Mouse (Mus musculus): ENCODE results near the gene Mvb12b. TPM values are rescaled to one million over a fixed set of nuclear protein-coding genes. Genes with fewer than 3 reads are reported as not detected.

Mvb12b gene
- polyA plus RNA-seq, 1 experiment from 2014 or later, result 19.5 TPM

- H3K36me3 ChIP-seq (ENCODE audit: inconsistent target), result no peaks in the 10 kb centered on the region
- 96% methylated on average over 12 of the region's 12 CpGs for WGBS (ENCODE audit: missing documents)
- H3K79me2 ChIP-seq (ENCODE audit: inconsistent target), result peaks cover 60% of the 10 kb centered on the region
- H3K27ac ChIP-seq, result no peak overlapping the region
- no peak overlapping the region for H3K4me3 ChIP-seq (ENCODE audit: inconsistent target)
These were observed 12.2 kb downstream of the Mvb12b start for GRCm38 (mm10) chr2:33875594-33875993.

DNA sequence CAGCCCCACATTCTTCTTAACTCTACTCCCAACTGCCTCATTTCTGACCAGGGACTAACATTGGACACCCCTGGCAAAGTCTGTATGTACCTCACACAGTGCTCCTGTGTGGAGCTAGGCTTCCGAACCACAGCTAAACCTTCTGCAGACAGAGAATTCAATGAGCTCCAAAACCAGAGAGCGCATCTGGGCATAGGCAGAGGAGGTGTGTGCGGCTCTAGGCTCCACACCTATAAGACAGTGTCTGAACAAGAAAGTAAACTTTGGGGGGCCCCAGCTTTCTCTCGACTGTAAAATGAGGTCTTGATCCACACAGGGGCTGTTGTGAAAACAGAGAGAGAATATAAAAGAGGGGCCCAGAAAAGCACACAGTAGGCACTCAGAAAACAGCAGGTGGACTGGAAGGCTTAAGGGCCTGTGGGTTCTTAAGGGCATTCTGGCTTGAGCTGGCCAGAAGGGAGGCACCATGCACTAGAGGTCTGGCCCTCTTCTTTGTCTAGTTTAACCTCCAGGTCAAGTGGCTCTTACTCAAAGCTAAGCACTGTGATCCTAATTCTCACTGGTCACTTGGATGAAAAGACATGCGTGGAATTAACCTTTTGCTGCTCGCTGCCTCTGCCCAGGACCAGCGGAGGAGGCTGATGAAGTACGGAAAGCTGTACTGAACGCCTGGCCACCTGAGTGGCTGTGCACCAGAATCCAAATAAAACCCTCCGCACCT lies 12.7 kb downstream of the Mvb12b start:
- H3K79me2 ChIP-seq (ENCODE audit: inconsistent target), result peaks cover 55% of the 10 kb centered on the region
- H3K36me3 ChIP-seq (ENCODE audit: inconsistent target), result no peaks in the 10 kb centered on the region
- H3K4me3 ChIP-seq (ENCODE audit: inconsistent target), result no peak overlapping the region
- H3K27ac ChIP-seq, result no peak overlapping the region
- 91% methylated on average over 10 of the region's 10 CpGs for whole genome bisulfite sequencing (ENCODE audit: missing documents)

DNA sequence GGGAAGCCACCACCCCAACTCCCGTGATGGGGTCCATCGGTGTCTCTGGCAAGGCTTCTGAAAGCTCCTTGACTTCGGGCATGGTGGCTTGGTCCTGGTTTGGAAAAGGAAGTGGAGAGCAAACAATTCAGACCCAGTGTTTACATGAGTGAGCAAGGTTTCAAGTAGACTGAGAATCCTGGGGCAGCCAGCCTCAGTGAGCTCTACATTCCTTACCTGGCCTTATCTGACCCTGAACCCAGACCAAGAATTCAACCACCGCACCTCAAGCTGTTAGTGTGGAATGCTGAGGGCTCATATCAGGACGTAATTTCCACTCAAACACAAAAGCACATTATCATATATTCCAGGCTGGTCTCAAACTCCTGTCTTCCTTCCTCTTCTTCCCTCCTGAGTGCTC lies 13.4 kb downstream of the Mvb12b start:
- WGBS (ENCODE audit: missing documents), result 88% methylated on average over 5 of the region's 5 CpGs

GRCm38 (mm10) chr2:33873501-33873900 lies 14.2 kb downstream of the Mvb12b start:
- H3K4me3 ChIP-seq (ENCODE audit: inconsistent target), result no peak overlapping the region
- 96% methylated on average over 8 of the region's 8 CpGs for WGBS (ENCODE audit: missing documents)
- H3K27ac ChIP-seq, result no peak overlapping the region
- peaks cover 40% of the 10 kb centered on the region for H3K79me2 ChIP-seq (ENCODE audit: inconsistent target)
- H3K36me3 ChIP-seq (ENCODE audit: inconsistent target), result no peaks in the 10 kb centered on the region

More for the DNA sequence above, 13.4 kb downstream of the Mvb12b start:
- H3K27ac ChIP-seq, result no peak overlapping the region
- no peaks in the 10 kb centered on the region for H3K36me3 ChIP-seq (ENCODE audit: inconsistent target)
- H3K4me3 ChIP-seq (ENCODE audit: inconsistent target), result no peak overlapping the region
- H3K79me2 ChIP-seq (ENCODE audit: inconsistent target), result peaks cover 48% of the 10 kb centered on the region

DNA sequence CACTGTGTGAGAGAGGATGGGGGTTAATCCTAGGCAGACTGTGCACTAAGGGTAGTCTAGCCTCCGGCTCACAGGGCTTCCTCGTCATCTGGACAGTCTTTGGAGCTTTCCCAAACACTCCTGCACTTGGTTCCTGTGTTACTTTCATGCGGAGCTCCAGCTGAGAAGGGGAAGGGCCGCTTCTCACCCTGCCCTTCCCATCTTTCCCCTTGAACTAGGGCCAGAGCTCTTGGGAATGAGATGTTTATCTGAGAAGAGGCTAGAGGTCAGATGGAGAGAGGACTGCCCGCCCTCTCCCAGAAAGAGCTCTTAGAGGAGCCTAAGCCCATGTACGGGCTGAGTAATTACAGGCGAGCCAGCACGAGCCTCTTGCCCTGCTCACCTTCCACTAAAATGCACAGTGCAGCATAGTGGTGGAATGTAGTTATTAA lies 14.9 kb downstream of the Mvb12b start:
- Histone ChIP-seq H3K4me3 (ENCODE audit: inconsistent target) (no peak overlapping the region), H3K27ac (no peak overlapping the region), H3K36me3 (ENCODE audit: inconsistent target) (no peaks in the 10 kb centered on the region), H3K79me2 (ENCODE audit: inconsistent target) (peaks cover 37% of the 10 kb centered on the region)
- 97% methylated on average over 4 of the region's 8 CpGs for WGBS (ENCODE audit: missing documents)

DNA sequence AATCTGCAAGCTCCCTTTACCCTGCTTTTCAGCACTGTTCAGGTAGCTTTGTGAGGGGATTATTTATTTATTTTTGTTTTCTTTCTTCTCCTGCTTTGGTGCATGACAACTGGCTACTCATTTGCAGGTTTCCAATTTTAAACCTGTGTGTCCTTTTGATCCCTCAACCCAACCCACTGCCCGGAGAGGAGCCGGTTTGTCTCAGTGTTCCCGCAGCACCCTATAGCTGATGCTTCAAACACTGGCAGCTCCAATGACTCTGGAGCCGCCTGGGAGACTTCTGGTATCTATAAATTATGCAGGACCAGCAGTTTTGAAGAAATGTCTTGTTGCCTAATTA lies 16.6 kb downstream of the Mvb12b start:
- H3K27ac ChIP-seq, result peak overlapping the region; percentile 85
- WGBS (ENCODE audit: missing documents), result 61% methylated on average over 4 of the region's 4 CpGs
- peaks cover 37% of the 10 kb centered on the region for H3K79me2 ChIP-seq (ENCODE audit: inconsistent target)
- no peaks in the 10 kb centered on the region for H3K36me3 ChIP-seq (ENCODE audit: inconsistent target)
- no peak overlapping the region for H3K4me3 ChIP-seq (ENCODE audit: inconsistent target)

- no peaks in the 10 kb centered on the region for H3K36me3 ChIP-seq (ENCODE audit: inconsistent target)
- H3K79me2 ChIP-seq (ENCODE audit: inconsistent target), result peaks cover 37% of the 10 kb centered on the region
- H3K4me3 ChIP-seq (ENCODE audit: inconsistent target), result no peak overlapping the region
- 9% methylated on average over 17 of the region's 17 CpGs for WGBS (ENCODE audit: missing documents)
- peak overlapping the region; percentile 85 for H3K27ac ChIP-seq
These were observed 17.2 kb downstream of the Mvb12b start for GRCm38 (mm10) chr2:33870369-33871180.

DNA sequence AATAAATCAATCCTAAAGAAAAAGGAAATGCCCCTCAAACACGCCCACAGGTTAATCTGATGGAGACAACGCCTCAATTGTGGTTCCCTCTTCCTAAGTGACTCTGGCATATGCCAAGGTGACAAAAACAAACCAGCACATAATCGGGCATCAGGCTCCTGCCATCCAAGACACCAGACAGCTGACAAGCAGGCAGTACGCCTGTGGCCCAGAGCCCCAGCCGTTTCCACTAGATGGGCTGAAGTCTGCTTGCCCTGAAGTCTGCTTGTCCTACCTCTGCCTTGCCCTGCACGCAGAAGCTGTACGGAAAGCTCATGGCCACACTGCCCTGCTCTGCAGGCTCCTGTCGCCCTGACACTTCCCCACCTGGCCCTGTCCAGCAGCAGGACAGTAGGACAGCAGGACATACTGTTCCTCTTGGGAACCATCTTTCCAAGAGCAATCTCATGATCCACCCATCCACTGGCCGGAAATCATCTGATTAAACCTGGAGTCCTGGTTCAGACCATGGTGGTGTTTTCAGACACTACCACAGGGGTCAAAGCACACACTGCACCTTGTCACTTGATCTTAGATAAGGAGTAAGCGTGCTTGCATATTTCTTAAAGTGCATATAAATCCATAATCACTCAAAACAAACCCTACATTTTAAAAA lies 17.9 kb downstream of the Mvb12b start:
- Histone ChIP-seq H3K36me3 (ENCODE audit: inconsistent target) (no peaks in the 10 kb centered on the region), H3K4me3 (ENCODE audit: inconsistent target) (no peak overlapping the region), H3K27ac (peak overlapping the region; percentile 85), H3K79me2 (ENCODE audit: inconsistent target) (peaks cover 37% of the 10 kb centered on the region)
- 38% methylated on average over 10 of the region's 10 CpGs for WGBS (ENCODE audit: missing documents)

DNA sequence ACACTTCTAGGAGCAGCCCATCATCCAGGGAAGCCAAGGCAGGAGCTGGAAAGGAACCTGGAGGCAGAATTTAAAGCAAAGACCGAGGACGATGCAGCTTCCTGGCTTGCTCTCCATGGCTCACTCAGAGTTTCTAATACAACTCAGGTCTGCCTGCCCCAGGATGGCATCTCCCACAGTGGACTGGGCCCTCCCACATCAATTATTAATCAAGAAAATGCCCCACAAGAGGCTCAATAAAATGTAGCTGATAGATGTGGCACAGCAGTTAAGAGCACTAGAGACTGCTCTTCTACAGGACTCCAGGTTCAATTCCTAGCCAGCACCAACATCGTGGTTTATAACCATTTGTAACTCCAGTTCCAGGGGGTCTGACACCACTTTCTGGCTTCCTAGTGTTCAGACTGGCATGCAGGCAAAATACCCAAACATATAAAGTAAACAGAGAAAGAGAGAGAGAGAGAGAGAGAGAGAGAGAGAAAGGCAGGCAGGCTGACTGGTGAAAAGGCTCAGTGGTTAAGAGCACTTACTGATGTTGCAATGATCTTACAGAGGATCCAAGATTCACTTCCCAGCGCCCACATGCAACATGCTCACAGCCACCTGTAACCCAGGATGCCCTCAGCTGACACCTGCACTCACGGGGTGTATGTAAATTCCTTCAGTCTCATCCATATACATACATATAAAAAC lies 18.6 kb downstream of the Mvb12b start:
- Histone ChIP-seq H3K4me3 (ENCODE audit: inconsistent target) (no peak overlapping the region), H3K36me3 (ENCODE audit: inconsistent target) (no peaks in the 10 kb centered on the region), H3K27ac (peak overlapping the region; percentile 10; the same call in 1 of the 2 replicates), H3K79me2 (ENCODE audit: inconsistent target) (peaks cover 41% of the 10 kb centered on the region)
- WGBS (ENCODE audit: missing documents), result 28% methylated on average over 5 of the region's 5 CpGs

- Histone ChIP-seq H3K4me3 (ENCODE audit: inconsistent target) (no peak overlapping the region), H3K27ac (peak overlapping the region; percentile 10; the same call in 1 of the 2 replicates), H3K79me2 (ENCODE audit: inconsistent target) (peaks cover 47% of the 10 kb centered on the region), H3K36me3 (ENCODE audit: inconsistent target) (no peaks in the 10 kb centered on the region)
- WGBS (ENCODE audit: missing documents), result 48% methylated on average over 4 of the region's 4 CpGs
These were observed 19.4 kb downstream of the Mvb12b start for GRCm38 (mm10) chr2:33868322-33868721.

GRCm38 (mm10) chr2:33856746-33857145 lies 31.0 kb downstream of the Mvb12b start:
- 17% methylated on average over 2 of the region's 2 CpGs for WGBS (ENCODE audit: missing documents)
- H3K79me2 ChIP-seq (ENCODE audit: inconsistent target), result peaks cover 68% of the 10 kb centered on the region
- no peaks in the 10 kb centered on the region for H3K36me3 ChIP-seq (ENCODE audit: inconsistent target)
- H3K4me3 ChIP-seq (ENCODE audit: inconsistent target), result no peak overlapping the region
- no peak overlapping the region for H3K27ac ChIP-seq

DNA sequence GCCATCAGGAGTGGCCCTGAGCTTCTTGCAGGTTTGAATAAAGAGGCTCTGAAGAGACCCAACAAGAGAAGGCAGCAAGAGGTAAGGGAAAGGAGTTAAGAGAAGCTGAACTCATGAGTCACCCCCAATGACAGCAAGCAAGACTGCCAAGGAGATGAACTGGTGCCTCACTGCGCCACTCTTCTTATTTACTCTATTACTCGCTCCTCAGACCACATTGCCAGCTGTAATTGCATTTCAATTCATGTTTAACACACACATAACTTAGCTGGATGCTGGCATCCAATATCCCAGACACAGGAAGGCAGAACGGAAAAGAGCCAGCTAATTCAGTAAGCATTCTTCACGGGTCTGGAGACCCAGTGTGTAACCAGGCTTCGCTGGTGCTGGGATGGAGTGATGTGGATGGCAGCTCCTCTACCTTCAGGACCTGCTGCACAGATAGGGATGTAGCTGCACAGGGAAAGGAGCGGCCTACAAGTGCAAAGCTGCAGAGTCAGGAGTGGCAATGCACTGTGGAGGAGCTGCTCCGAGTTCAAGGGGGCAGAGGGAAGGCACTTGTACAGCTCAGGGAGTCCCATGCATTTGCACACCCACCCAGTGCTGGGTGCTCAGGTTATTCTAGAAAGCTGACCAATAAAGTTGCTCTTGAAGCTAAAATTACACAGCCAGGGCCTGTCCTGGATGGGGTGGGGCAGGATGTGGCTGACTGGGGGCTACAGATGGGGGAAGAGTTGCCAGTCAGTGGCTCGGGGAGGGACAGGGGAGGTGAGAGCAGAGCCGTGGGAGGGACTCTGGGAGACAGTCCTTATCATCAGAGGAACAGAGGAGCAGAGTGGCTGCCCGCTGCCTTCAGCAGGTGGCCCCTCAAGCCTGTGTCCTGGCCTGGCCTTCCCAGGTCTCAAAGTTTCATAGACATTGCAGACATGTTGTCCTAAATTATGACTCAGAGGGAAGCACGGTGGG lies 34.5 kb downstream of the Mvb12b start:
- WGBS (ENCODE audit: missing documents), result 70% methylated on average over 10 of the region's 11 CpGs
- Histone ChIP-seq H3K27ac (no peak overlapping the region), H3K36me3 (ENCODE audit: inconsistent target) (no peaks in the 10 kb centered on the region), H3K4me3 (ENCODE audit: inconsistent target) (no peak overlapping the region), H3K79me2 (ENCODE audit: inconsistent target) (peaks cover 42% of the 10 kb centered on the region; the same call in 1 of the 2 replicates)

DNA sequence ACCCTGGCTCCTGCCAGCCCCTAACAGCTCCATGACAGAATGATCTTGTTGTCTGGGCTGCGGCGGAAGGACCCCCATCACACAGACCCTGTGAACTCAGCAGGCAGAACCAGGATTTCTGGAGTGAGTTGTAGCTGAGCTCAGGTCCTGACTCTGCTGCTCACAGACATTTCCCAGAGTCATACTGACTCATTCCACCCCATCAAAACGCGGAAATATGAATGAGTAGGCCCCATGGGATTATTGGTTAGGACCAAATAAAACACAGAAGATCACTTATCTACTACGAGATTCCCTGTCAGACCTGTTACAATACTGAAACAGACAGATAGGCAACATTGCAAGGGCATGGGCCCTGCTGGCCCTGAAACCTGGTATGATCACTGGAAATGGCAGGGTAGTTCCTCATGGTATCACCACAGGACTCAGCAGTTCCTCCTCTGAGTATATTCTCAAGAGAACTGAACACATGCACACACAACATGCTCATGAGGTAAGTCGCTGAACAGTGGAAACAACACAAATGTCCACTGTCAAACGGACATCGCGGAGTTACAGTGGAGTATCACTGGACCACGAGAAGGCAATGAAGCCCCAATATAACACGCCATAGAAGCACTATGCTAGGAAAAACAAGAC lies 40.4 kb downstream of the Mvb12b start:
- H3K4me3 ChIP-seq (ENCODE audit: inconsistent target), result no peak overlapping the region
- WGBS (ENCODE audit: missing documents), result 63% methylated on average over 11 of the region's 11 CpGs
- no peak overlapping the region for H3K27ac ChIP-seq
- H3K79me2 ChIP-seq (ENCODE audit: inconsistent target), result peaks cover 32% of the 10 kb centered on the region; the same call in 1 of the 2 replicates
- H3K36me3 ChIP-seq (ENCODE audit: inconsistent target), result no peaks in the 10 kb centered on the region
